Mouse (Mus musculus) erythroblast, embryonic 14.5 days (primary cell): Measurements from ENCODE around the gene Tefm. TPM values are rescaled to one million over a fixed set of nuclear protein-coding genes. Genes with fewer than 3 reads are reported as not detected.
A peak's percentile ranks its signal among the peaks of the same experiment; 100 is the strongest.

ENCODE experiments used
- H3K27me3 ChIP-seq: 2 replicates; pipeline ENCODE4 v1.6.1; 2012; ENCODE audit warnings: inconsistent platforms; ENCODE audit not compliant: control insufficient read depth
- H3K36me3 ChIP-seq: 2 replicates; pipeline ENCODE4 v1.6.1; 2012; ENCODE audit warnings: mild to moderate bottlenecking, inconsistent platforms; ENCODE audit not compliant: control insufficient read depth
- H3K4me1 ChIP-seq: 2 replicates; pipeline ENCODE4 v1.6.1; 2012; ENCODE audit warnings: inconsistent platforms; ENCODE audit not compliant: control insufficient read depth
- H3K4me3 ChIP-seq: replicated peaks from 2 replicates; pipeline ENCODE3; 2012; ENCODE audit warnings: moderate library complexity, mild to moderate bottlenecking, inconsistent platforms
- H3K9me3 ChIP-seq: 2 replicates; pipeline ENCODE4 v1.6.1; 2012; ENCODE audit warnings: low read length, inconsistent platforms, mixed read lengths; ENCODE audit not compliant: control insufficient read depth
- GATA1 ChIP-seq: IDR thresholded peaks from 2 replicates; pipeline ENCODE4 v1.6.1; 2012; ENCODE audit warnings: low read length, inconsistent platforms, mixed read lengths
- TAL1 ChIP-seq: IDR thresholded peaks from 3 replicates; pipeline ENCODE4 v1.6.1; 2012; ENCODE audit warnings: low read length, inconsistent platforms, mixed read lengths
- polyA plus RNA-seq: library from polyadenylated mRNA; stranded (reverse); fragments of >175 nt; gene quantifications from 2 replicates; pipeline ENCODE4 v1.2.3, GENCODE M21; 2012

Gene Tefm
- polyA plus RNA-seq, 1 experiment: not detected

GRCm38 (mm10) chr11:80163362-80164116 lies 21.6 kb upstream of the Tefm start:
- H3K4me3 ChIP-seq: no peak overlapping the region
- H3K9me3 ChIP-seq: peaks cover 2% of the 10 kb centered on the region
- TF ChIP-seq TAL1: no peak
- TF ChIP-seq GATA1: no peak
- no peaks in the 10 kb centered on the region; the same call in 1 of the 2 replicates for H3K36me3 ChIP-seq
- H3K27me3 ChIP-seq: no peaks in the 10 kb centered on the region
- no peaks in the 10 kb centered on the region for H3K4me1 ChIP-seq

- no peak for TF ChIP-seq GATA1
- no peak for TF ChIP-seq TAL1
- Histone ChIP-seq H3K9me3 (no peaks in the 10 kb centered on the region), H3K27me3 (peaks cover 13% of the 10 kb centered on the region), H3K4me3 (no peak overlapping the region), H3K4me1 (no peaks in the 10 kb centered on the region), H3K36me3 (no peaks in the 10 kb centered on the region; the same call in 1 of the 2 replicates)
These were observed 19.1 kb upstream of the Tefm start for GRCm38 (mm10) chr11:80161041-80161440.

GRCm38 (mm10) chr11:80159018-80159417 lies 17.0 kb upstream of the Tefm start:
- Histone ChIP-seq H3K4me1 (peaks cover 9% of the 10 kb centered on the region), H3K27me3 (peaks cover 34% of the 10 kb centered on the region), H3K4me3 (no peak overlapping the region), H3K9me3 (peaks cover 5% of the 10 kb centered on the region; the same call in 1 of the 2 replicates), H3K36me3 (no peaks in the 10 kb centered on the region; the same call in 1 of the 2 replicates)
- no peak for TF ChIP-seq GATA1
- no peak for TF ChIP-seq TAL1

- H3K4me3 ChIP-seq: no peak overlapping the region
- TF ChIP-seq TAL1: no peak
- no peak for TF ChIP-seq GATA1
- no peaks in the 10 kb centered on the region; the same call in 1 of the 2 replicates for H3K36me3 ChIP-seq
- peaks cover 16% of the 10 kb centered on the region for H3K4me1 ChIP-seq
- H3K27me3 ChIP-seq: peaks cover 50% of the 10 kb centered on the region
- H3K9me3 ChIP-seq: peaks cover 5% of the 10 kb centered on the region; the same call in 1 of the 2 replicates
These were observed 14.9 kb upstream of the Tefm start for GRCm38 (mm10) chr11:80156841-80157240.

GRCm38 (mm10) chr11:80155961-80156360 lies 14.0 kb upstream of the Tefm start:
- H3K4me1 ChIP-seq: peaks cover 16% of the 10 kb centered on the region
- H3K27me3 ChIP-seq: peaks cover 51% of the 10 kb centered on the region
- H3K9me3 ChIP-seq: peaks cover 5% of the 10 kb centered on the region; the same call in 1 of the 2 replicates
- H3K36me3 ChIP-seq: no peaks in the 10 kb centered on the region; the same call in 1 of the 2 replicates
- H3K4me3 ChIP-seq: no peak overlapping the region
- TF ChIP-seq TAL1 (no peak), GATA1 (no peak)

- TF ChIP-seq GATA1 (no peak), TAL1 (no peak)
- H3K4me1 ChIP-seq: peaks cover 16% of the 10 kb centered on the region
- H3K9me3 ChIP-seq: peaks cover 5% of the 10 kb centered on the region; the same call in 1 of the 2 replicates
- no peak overlapping the region for H3K4me3 ChIP-seq
- peaks cover 51% of the 10 kb centered on the region for H3K27me3 ChIP-seq
- H3K36me3 ChIP-seq: no peaks in the 10 kb centered on the region; the same call in 1 of the 2 replicates
These were observed 13.6 kb upstream of the Tefm start for GRCm38 (mm10) chr11:80155541-80155940.

- H3K4me3 ChIP-seq: peak overlapping the region; percentile 68
- H3K36me3 ChIP-seq: no peaks in the 10 kb centered on the region; the same call in 1 of the 2 replicates
- H3K9me3 ChIP-seq: peaks cover 5% of the 10 kb centered on the region; the same call in 1 of the 2 replicates
- peaks cover 16% of the 10 kb centered on the region for H3K4me1 ChIP-seq
- peaks cover 51% of the 10 kb centered on the region for H3K27me3 ChIP-seq
- no peak for TF ChIP-seq GATA1
- no peak for TF ChIP-seq TAL1
These were observed 12.5 kb upstream of the Tefm start for GRCm38 (mm10) chr11:80154501-80154900.

GRCm38 (mm10) chr11:80153857-80154495 lies 12.0 kb upstream of the Tefm start, which contains the start of gene Adap2:
Gene Adap2, plus strand, starts transcription at chr11:80154105.
- H3K9me3 ChIP-seq: peaks cover 5% of the 10 kb centered on the region; the same call in 1 of the 2 replicates
- H3K4me3 ChIP-seq: peak within 1 kb of the TSS; percentile 68
- H3K27me3 ChIP-seq: peaks cover 51% of the 10 kb centered on the region
- H3K4me1 ChIP-seq: peaks cover 16% of the 10 kb centered on the region
- TF ChIP-seq GATA1 (0 out of 2 replicates have a peak, but pooled peaks have one; percentile 12), TAL1 (no peak)
- no peaks in the 10 kb centered on the region; the same call in 1 of the 2 replicates for H3K36me3 ChIP-seq

GRCm38 (mm10) chr11:80152376-80152775 lies 10.4 kb upstream of the Tefm start:
- Histone ChIP-seq H3K9me3 (peaks cover 5% of the 10 kb centered on the region; the same call in 1 of the 2 replicates), H3K4me1 (peaks cover 19% of the 10 kb centered on the region), H3K36me3 (no peaks in the 10 kb centered on the region; the same call in 1 of the 2 replicates), H3K27me3 (peaks cover 46% of the 10 kb centered on the region), H3K4me3 (no peak overlapping the region)
- TF ChIP-seq TAL1 (no peak), GATA1 (no peak)
